Mouse (Mus musculus) thymus, postnatal 0 days (tissue): ENCODE measurements at regions not wholly inside any gene's neighbourhood (a gene's known extent, or its start where the extent isn't known, plus 50 kb on each side); places are given as distances from the start of the nearest gene placed in this dataset.
A peak's percentile ranks its signal among the peaks of the same experiment; 100 is the strongest.

Experiments
- DNase-seq: peaks from one replicate; pipeline ENCODE4 v3.0.0-alpha.2; 2015; ENCODE audit warnings: low spot score

DNA sequence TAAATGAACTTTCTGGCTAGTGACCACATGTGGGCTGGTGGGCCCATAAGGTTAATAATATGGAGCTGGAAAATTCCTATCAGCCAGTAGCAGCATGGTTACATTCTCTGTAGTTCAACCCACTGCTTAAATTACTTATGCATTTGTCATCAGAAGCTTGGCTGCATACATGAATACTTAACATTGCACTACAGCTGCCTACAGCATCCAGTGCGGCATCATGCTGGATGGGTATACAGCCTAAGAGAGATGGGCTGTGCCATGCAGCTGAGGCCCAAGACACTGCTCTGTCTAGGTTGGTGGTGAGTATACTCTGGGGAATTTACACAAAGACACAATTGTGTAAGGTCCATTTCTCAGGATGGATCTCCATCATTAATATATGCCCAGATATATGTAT is 147.7 kb upstream of the Id2 start:
- no peak for DNase-seq

DNA sequence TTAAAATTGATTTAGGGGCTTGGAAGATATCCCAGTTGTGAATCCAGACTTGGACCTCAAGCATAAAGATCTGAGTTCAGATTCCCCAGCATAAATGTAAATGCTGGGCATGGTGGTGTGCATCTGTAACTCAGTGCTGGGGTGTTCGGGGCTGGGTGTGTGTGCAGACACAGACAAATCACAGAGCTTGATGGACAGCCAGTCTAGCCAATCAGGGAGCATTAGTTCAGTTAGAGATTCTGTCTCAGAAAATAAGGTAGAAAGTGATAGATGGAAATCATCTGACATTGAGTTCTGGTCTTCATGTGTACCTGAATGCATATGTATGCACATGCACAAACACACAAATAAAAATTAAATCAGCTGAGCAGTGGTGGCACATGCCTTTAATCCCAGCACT is 147.0 kb upstream of the Id2 start:
- DNase-seq, result no peak

DNA sequence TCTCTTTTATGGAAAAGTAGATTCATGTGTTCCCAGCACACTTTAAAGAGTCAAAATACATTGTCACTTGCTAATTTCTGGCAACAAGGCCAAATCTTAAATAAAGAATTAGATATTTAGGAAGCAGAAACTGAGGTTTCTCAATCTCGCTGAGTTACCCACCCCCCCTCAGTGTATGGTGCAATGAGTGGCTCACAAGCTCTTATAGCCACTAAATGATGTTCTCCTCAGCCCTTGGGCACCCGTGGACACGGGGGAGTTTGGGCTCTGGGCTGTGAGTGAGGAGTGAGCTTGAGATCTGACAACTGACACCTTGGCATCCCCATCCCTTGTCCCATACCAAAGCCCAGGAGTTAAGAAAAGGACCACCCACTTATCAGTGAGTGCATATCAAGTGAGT is 145.4 kb upstream of the Id2 start:
- DNase-seq, result no peak

GRCm38 (mm10) chr12:25241675-25242074 is 144.7 kb upstream of the Id2 start:
- no peak for DNase-seq

DNA sequence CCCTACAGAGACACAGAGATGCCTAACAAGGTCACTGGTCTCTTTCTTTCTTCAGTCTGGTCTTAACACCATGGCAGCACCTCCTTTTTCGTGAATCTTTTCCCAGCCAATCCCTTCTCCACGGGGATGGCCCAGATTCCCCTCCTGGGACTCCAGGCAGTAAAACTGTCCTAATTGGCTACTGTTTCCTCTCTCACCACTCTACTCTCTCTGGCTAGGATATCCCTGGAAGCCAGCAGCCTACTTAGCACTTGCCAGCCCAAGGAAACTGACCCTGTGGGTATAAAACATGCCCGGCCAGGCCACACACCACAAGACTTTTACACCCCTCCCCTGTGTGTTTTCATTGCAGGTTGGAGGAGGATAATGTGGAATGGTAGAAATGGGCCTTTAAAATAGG is 143.9 kb upstream of the Id2 start:
- no peak for DNase-seq

- DNase-seq, result peak; percentile 64
Measured at GRCm38 (mm10) chr12:25240142-25240541, 143.2 kb upstream of the Id2 start.

GRCm38 (mm10) chr12:25235071-25235470 is 138.1 kb upstream of the Id2 start:
- no peak for DNase-seq

- DNase-seq, result no peak
Measured at GRCm38 (mm10) chr12:25234636-25235035, 137.7 kb upstream of the Id2 start.

- peak; percentile 31 for DNase-seq
Measured at GRCm38 (mm10) chr12:25233027-25233535, 136.1 kb upstream of the Id2 start.

GRCm38 (mm10) chr12:25232358-25233026 is 135.6 kb upstream of the Id2 start:
- no peak for DNase-seq

DNA sequence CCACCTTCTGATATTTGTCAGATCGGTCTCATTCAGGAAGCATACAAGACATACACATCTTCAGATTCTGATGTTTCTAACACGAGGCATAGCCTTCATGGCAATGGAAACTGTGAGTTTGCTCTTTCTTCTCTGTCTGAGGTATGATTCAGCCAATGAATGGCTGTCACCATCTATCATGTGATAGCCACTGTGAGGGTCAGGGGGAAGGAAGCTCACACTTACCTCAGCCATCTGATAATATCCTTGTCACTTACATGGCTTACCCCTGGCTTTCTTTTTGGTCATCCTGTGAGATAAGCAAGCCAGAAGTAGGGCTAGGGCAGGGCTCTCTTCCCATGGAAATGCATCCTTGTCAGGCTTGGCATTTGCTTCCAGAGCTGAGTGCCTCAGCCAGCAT is 131.8 kb upstream of the Id2 start:
- DNase-seq, result no peak

GRCm38 (mm10) chr12:25227736-25228135 is 130.8 kb upstream of the Id2 start:
- DNase-seq, result no peak

- DNase-seq, result no peak
Measured at GRCm38 (mm10) chr12:25224644-25225043, 127.7 kb upstream of the Id2 start.

DNA sequence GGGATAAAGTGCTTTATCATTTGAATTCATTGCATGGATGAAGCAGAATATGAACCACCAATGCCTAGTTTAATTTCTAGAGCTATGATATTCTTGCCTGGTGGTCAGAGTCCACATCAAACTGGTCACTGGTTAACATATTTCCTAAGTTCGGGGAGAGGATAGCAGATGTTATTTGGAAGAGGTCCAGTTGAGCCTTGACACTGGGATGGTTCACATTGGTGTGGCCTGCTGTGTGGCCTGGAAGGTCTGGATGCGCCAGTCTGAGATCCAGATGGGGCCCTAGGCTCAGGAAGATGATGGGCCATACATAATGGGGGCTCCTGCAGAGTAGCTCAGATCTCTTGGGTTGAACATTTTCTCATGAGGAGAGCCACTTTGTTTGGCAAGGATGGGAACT is 127.3 kb upstream of the Id2 start:
- no peak for DNase-seq

GRCm38 (mm10) chr12:25223539-25223938 is 126.6 kb upstream of the Id2 start:
- no peak for DNase-seq

DNA sequence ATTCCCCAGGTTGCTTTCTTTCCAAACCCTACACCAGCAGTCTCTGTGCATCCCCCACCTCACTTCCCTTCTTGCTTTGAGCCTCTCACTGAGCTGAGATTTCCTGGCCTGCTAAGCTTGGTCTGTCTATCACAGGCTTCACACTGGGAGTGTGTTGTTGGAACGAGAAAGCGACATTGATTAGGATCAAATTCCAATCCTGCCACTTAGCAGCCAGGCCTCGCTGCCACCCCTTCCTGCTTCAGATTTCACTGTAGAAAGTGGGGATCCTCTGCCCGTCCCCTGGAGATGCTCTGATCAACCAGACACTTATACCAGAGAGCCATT is 123.8 kb upstream of the Id2 start:
- no peak for DNase-seq

- no peak for DNase-seq
Measured at GRCm38 (mm10) chr12:25220096-25220779, 123.3 kb upstream of the Id2 start.

- DNase-seq, result no peak
Measured at GRCm38 (mm10) chr12:25219546-25219945, 122.6 kb upstream of the Id2 start.

GRCm38 (mm10) chr12:25216792-25217516 is 120.0 kb upstream of the Id2 start:
- no peak for DNase-seq

GRCm38 (mm10) chr12:25215266-25215665 is 118.3 kb upstream of the Id2 start:
- DNase-seq, result no peak

GRCm38 (mm10) chr12:25213782-25214478 is 117.0 kb upstream of the Id2 start:
- no peak for DNase-seq

DNA sequence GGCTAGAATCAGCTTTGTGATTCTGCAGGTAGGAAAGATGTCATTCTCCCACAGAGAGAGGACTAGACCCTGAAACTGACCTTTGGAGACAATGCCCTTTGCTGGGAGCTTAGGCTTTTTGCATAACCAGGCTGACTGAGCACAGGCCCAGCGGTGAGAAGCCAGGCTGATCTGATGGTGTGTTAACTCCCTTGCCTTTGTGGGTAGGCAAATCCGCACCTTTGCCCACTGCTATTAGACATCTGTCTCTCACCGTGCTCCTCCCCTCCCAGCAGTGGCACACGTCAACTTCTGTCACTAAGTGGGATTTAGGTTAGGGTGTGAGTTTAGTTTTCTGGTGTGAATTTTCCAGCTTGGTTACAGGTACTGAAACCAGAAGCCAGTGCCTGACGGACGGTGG is 114.4 kb upstream of the Id2 start:
- DNase-seq, result no peak
